14 mouse cellular contexts compared by ENCODE assay signal in genomic region chr12:38860168-38861115, GRCm38 (mm10).
DNase-seq lines count a peak whose midpoint lies in the region; ATAC-seq and TF ChIP-seq lines count a peak whose summit lies in the region.
"Had no signal": no experiment of that assay in that cellular context is flagged by ENCODE, and none has a peak within 500 bp of the region (broad histone marks: within the 10 kb centered on the region; RNA-seq: fewer than 3 reads in every experiment).

No protein-coding gene starts in this region.

- no peak for DNase-seq in left cerebral cortex, adult 2 months (ENCODE audit: extremely low spot score in 1 of 2, low spot score in 2 of 2)
- DNase-seq in left cerebral cortex, adult 8-10 months (ENCODE audit: low spot score in 2 of 2) = no peak
- no peak for DNase-seq in forebrain, embryonic 10.5 days (ENCODE audit: extremely low spot score, low spot score)
- no peak for DNase-seq in lung, postnatal 10 days
- no peak for DNase-seq in urinary bladder, postnatal 4 days (ENCODE audit: low spot score in 2 of 2)
- DNase-seq: heart, postnatal 10 days; liver, embryonic 13.5 days had no signal

- peak; percentile 58 for ATAC-seq in forebrain, embryonic 16.5 days
- ATAC-seq in activated CD4-positive, CD25-positive, alpha-beta regulatory T cell, adult 4 months = no peak
- ATAC-seq: intestine, embryonic 16.5 days; lung, postnatal 0 days had no signal

- 57% methylated on average over 7 of the region's 7 CpGs for WGBS in forebrain, embryonic 10.5 days
- WGBS in forebrain, embryonic 16.5 days = 18% methylated on average over 7 of the region's 7 CpGs

- peaks cover 7% of the 10 kb centered on the region for H3K36me3 ChIP-seq in forebrain, embryonic 10.5 days (replicated peaks)
- H3K36me3 ChIP-seq in forebrain, embryonic 16.5 days (ENCODE audit: control insufficient read depth, insufficient read depth) = 0 out of 2 replicates have a peak, but pooled peaks cover 3% of the 10 kb centered on the region
- H3K36me3 ChIP-seq: hindbrain, embryonic 15.5 days; liver, embryonic 13.5 days; neural tube, embryonic 13.5 days had no signal

- H3K4me1 ChIP-seq in forebrain, embryonic 10.5 days = peaks cover 20% of the 10 kb centered on the region
- peaks cover 6% of the 10 kb centered on the region for H3K4me1 ChIP-seq in forebrain, embryonic 16.5 days (replicated peaks; ENCODE audit: control insufficient read depth, insufficient read depth, low read length)
- H3K4me1 ChIP-seq: hindbrain, embryonic 15.5 days; limb, embryonic 12.5 days; liver, embryonic 13.5 days; neural tube, embryonic 13.5 days had no signal

- intact Hi-C loops in left cerebral cortex, adult 2 months (cut with DNase I) = no loop called here

- no peak overlapping the region for H3K4me2 ChIP-seq in forebrain, embryonic 16.5 days (ENCODE audit: low read length)
- H3K4me2 ChIP-seq: hindbrain, embryonic 15.5 days; limb, embryonic 12.5 days; liver, embryonic 13.5 days; neural tube, embryonic 13.5 days had no signal

- H3K9ac ChIP-seq in forebrain, embryonic 16.5 days (replicated peaks; ENCODE audit: low read depth, low read length) = no peak overlapping the region
- H3K9ac ChIP-seq: hindbrain, embryonic 15.5 days; limb, embryonic 12.5 days; liver, embryonic 13.5 days; neural tube, embryonic 13.5 days had no signal

- H3K4me3 ChIP-seq in left cerebral cortex, adult 2 months = no peak overlapping the region
- H3K4me3 ChIP-seq in forebrain, embryonic 10.5 days = no peak overlapping the region
- no peak overlapping the region for H3K4me3 ChIP-seq in forebrain, embryonic 16.5 days (replicated peaks; ENCODE audit: low read length)
- H3K4me3 ChIP-seq: hindbrain, embryonic 15.5 days; limb, embryonic 12.5 days; liver, embryonic 13.5 days; neural tube, embryonic 13.5 days had no signal

- peak overlapping the region; percentile 24; the same call in 1 of the 2 replicates for H3K27ac ChIP-seq in left cerebral cortex, adult 2 months
- H3K27ac ChIP-seq in forebrain, embryonic 10.5 days = peak overlapping the region; percentile 40; the same call in 1 of the 2 replicates
- H3K27ac ChIP-seq in forebrain, embryonic 16.5 days (ENCODE audit: low read length) = peak overlapping the region; percentile 23; the same call in 1 of the 2 replicates
- H3K27ac ChIP-seq: hindbrain, embryonic 15.5 days; limb, embryonic 12.5 days; liver, embryonic 13.5 days; neural tube, embryonic 13.5 days had no signal

- no peaks in the 10 kb centered on the region for H3K27me3 ChIP-seq in forebrain, embryonic 10.5 days (ENCODE audit: poor library complexity, severe bottlenecking)
- H3K27me3 ChIP-seq in forebrain, embryonic 16.5 days (replicated peaks; ENCODE audit: control insufficient read depth, insufficient read depth, low read length) = no peaks in the 10 kb centered on the region
- H3K27me3 ChIP-seq: hindbrain, embryonic 15.5 days; limb, embryonic 12.5 days; liver, embryonic 13.5 days; neural tube, embryonic 13.5 days had no signal

- TF ChIP-seq CTCF in left cerebral cortex, adult 2 months (IDR thresholded peaks at IDR 0.05) = no peak

- H3K9me3 ChIP-seq in forebrain, embryonic 10.5 days = no peaks in the 10 kb centered on the region
- no peaks in the 10 kb centered on the region for H3K9me3 ChIP-seq in forebrain, embryonic 16.5 days (ENCODE audit: control insufficient read depth, low read length)
- H3K9me3 ChIP-seq: hindbrain, embryonic 15.5 days; limb, embryonic 12.5 days; liver, embryonic 13.5 days; neural tube, embryonic 13.5 days had no signal
